Mouse (Mus musculus) brain, embryonic 14.5 days (tissue): ENCODE measurements around the gene Pibf1. TPM values are rescaled to one million over a fixed set of nuclear protein-coding genes. Genes with fewer than 3 reads are reported as not detected.

Source experiments
- DNase-seq: peaks from one replicate; pipeline ENCODE4 v3.0.0-alpha.2; 2011; ENCODE audit warnings: low read depth
- CTCF ChIP-seq: fragments of 200-500 bp; IDR thresholded peaks from 2 replicates; pipeline ENCODE4 v1.5.1; 2012; ENCODE audit warnings: inconsistent platforms, mild to moderate bottlenecking, moderate library complexity, borderline replicate concordance; ENCODE audit not compliant: insufficient read depth, insufficient read length; ENCODE audit errors: extremely low read depth
- POLR2A ChIP-seq: fragments of 200-500 bp; IDR thresholded peaks from 2 replicates; pipeline ENCODE4 v1.6.1; 2012; ENCODE audit warnings: mild to moderate bottlenecking, inconsistent platforms, borderline replicate concordance; ENCODE audit not compliant: poor library complexity, insufficient read depth, insufficient read length, severe bottlenecking; ENCODE audit errors: extremely low read depth
- polyA plus RNA-seq: library from polyadenylated mRNA; depleted of rRNA; stranded (reverse); fragments of >200 nt; gene quantifications from 2 replicates; pipeline ENCODE4 v1.2.3, GENCODE M21; 2012

Gene Pibf1
- polyA plus RNA-seq, 1 experiment, result 10.1 TPM

DNA sequence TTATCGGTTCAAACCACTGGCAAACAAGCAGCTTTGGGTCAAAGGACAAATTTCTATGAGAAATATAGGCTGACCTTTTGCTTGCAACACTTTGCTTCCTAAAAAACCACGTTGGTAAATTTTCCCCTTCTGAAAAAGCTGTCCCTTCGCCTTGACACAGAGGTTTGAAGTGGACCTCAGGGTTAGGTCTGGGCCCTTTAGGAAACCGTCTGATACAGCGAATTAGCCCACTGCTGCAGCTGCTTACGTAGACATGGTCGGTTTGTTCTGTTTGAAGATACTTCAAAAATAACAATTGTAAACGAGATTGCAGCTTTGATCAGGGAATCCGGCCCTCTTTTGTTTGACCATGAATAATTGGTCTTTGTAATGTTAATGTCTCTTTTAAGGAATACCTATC is 179.1 kb downstream of the Pibf1 start:
- no peak for TF ChIP-seq POLR2A
- no peak for TF ChIP-seq CTCF
- no peak for DNase-seq

DNA sequence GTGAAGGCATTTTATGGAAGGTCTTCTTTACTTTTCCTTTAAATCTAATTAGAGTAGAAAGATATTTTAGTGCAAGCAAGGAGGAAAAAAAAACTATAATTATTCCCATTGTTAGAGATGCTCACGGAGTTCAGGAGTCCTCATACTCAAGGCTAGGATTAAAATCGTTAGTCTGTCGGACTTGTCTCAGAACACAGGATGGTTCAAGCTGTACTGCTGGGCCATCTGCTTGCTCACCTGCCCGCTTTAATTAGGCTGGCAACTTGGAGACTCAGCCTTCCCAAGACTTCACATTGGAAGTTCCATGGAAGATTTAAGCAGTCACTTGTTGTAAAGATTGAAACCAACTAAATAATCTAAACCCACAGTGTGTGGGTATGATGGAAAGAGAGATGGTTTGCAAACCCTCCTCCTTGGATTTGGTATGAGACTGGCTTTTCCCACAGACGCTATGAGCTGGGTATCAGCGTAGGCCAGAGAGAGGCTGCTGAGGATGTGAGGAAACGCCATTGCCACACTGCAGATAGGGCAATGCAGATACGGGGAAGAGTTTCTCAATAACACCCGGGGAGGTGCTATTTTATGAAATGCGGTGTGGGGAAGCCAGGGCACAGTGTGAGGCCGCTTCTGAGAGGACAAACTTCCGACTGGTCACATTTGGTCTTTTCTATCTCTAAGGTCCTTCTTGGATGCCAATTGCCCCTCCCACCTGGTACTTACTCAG is 179.7 kb downstream of the Pibf1 start:
- TF ChIP-seq CTCF, result no peak
- TF ChIP-seq POLR2A, result no peak
- peak; percentile 35 for DNase-seq

DNA sequence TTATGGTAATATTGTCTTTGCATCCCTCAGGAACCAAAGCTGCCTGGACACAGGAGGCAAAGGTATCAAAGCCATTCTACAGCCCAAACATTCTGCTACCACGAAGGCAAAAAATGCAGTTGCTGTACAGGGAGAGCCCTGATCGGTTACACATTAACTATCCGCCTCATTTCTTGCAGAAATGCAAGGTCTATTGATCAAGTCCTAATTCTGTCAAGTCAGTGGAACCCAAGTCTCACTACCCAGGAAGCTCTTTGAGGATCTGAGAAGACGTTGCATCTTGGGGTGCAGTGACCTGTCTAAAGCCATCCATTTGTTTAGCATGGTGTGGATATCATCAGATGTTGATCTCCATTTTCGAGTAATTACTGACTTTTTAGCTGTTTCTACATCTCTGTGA is 181.2 kb downstream of the Pibf1 start:
- no peak for DNase-seq
- TF ChIP-seq POLR2A, result no peak
- no peak for TF ChIP-seq CTCF

DNA sequence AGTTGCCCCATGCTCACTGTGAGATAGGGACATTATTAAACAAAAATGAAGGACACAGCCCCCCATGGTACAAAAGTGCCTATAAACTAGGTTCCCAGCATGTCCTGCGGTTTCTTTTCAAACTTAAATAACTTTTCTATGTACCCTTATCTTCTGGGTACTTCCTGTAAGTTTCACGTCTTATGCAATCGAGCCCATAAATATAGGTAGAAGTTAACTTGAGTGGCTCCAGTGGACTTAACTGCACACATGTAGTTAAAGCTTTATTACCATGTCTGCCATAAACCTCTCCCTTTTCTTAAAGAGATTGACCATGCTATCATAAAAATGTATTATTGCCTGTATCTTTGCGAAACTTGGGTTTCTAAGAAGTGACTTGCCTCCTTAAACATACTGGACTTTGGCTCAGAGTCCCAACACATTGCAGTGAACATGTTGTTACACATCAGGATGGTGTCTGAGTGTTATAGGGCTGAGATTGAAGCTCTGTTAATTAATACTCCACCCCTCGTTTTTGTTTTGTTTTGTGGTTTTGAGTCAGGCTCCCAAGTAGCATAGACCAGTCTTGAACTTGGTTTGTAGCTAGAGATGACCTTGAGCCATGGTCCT is 181.7 kb downstream of the Pibf1 start:
- TF ChIP-seq POLR2A, result no peak
- TF ChIP-seq CTCF, result no peak
- no peak for DNase-seq

DNA sequence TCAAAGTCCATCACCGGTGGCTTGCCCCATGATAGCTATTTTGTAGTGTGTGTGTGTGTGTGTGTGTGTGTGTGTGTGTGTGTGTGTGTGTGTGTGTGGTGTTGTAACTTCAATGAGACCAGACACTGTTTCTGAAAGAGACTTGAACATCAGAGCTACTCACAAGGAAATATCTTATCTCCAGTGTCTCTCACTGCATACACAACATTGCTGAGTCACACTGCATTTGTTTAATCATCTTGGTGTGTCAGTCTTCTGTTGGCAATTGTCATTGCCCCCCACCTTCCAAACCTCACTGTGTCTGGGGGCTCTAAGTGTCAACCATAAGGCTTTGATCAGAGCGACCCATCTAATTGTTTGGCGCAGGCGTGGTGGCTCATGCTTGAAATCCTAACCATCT is 186.3 kb downstream of the Pibf1 start:
- no peak for TF ChIP-seq CTCF
- TF ChIP-seq POLR2A, result no peak
- DNase-seq, result no peak

DNA sequence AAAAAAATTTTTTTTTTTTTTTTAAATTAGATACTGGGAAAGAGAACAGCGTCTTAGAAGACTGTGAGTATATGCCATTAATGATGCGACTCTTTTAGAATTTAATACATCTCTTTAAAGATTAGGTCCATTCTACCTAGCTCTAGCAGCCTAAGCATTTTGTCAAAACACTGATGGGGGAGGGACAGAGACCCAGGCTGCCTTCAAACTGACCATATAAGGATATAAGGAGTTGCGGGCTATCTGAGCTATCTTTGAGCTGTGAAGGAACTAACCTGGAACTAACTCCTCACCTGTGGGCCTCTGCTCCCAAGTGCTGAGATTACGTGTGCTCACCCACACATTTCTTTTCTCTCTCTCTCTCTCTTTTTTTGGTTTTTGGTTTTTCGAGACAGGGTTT is 193.0 kb downstream of the Pibf1 start:
- TF ChIP-seq CTCF (no peak), POLR2A (no peak)
- no peak for DNase-seq

DNA sequence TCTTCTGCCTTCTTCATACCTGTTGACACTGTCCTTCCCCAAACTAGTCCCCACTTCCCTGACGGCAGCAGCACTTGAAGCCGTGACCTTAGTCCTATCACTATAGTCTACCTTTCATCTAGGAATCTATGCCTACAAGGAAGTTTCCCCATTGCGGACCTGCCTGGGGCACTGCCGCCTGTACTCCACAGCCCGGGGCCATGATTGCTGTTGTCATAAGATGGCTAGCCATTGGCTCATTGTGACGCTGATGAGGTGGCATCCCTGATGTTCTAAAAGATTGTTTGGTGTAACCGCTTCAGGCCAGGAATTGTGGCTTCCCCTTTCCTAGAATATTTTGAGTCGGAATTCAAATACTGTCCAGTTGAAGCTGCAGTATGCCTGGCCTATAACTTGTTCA is 195.2 kb downstream of the Pibf1 start:
- DNase-seq, result no peak
- no peak for TF ChIP-seq POLR2A
- no peak for TF ChIP-seq CTCF

DNA sequence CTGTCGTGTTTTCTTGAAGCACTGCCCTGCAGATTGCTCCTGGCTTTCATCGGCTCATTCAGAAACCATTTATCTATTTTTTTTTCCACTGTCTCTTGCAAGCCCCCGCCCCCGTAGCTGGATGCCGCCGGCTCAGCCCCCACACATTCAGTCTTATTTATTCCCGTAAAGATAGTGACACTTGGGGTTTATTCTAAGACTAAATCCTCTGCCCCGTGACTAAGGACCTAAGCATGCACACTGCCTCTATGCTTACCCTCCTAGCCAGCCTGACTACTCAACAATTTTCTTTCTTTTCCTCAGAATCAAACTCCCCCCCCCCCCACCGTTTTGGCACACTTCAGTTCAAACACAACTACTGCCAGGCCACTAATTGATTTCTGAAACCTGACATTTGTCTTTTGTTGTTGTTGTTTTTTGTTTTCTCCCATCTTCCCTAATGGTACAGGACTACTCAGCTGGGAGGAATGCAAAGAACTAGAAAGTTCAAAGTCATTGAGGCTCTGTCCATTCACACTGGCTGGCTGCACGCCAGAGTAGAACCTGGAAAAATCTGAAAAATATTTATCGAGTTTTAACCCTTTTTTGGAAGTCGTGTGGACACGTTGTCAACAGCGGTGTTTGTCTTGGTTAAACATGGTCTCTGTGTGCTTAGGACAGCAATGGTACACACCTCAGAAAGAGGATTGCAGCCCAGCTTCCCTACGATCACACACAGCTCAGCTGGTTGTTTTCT is 196.6 kb downstream of the Pibf1 start:
- no peak for TF ChIP-seq POLR2A
- DNase-seq, result peak; percentile 40

DNA sequence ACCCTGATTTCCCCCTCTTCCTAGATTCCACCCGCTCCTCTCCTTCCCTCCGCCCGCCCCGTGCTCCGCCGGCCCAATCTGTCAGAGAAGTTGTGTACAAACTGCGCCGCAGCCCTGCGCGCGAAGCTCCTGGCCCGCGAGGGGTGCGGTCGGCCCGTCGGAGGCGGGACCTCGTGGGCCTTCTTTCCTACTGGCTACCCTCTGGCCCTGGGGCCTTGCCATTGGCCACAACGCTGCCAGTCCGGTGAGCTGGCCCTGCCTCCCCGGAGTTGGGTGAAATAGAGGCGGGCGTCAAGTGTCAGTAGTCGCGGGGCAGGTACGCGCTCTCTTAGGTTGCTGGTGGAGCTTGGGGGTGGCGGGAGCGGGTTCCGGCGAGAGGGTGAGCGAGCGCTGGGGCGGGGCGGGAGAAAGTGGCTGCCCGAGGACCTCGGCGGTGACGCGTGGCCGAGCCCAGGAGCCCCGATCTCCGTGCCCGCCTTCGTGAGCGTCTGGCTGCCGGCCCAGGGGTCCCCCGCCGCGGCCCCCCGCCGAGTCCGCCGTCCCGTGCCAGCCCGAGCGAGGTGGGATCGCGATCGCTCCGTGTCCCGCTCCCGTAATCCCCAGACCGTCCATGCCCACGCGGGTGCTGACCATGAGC is 199.3 kb downstream of the Pibf1 start, which contains the start of gene Klf5:
Klf5 (plus strand) TSS at position 307 of the 637 bp plus-strand sequence.
- peak; percentile 97 for DNase-seq
- no peak for TF ChIP-seq CTCF
- TF ChIP-seq POLR2A, result no peak

DNA sequence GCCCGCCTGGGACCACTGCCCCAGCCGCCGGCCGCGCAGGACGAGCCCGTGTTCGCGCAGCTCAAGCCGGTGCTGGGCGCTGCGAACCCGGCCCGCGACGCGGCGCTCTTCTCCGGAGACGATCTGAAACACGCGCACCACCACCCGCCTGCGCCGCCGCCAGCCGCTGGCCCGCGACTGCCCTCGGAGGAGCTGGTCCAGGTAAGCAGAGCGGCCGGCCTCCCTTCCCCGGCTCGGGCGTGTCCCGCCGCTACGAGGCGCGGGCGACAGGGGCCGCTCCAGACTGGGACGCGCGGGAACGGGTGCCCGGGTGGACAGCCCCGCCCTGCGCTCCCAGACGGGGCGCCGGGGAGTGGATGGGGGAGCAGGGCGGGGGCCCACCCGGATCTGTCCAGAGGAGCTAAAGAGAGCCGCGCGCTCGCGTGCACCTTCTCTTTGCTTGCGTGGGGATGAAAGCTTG is 199.8 kb downstream of the Pibf1 start:
- peak; percentile 78 for DNase-seq
- no peak for TF ChIP-seq POLR2A
- 0 out of 2 replicates have a peak, but pooled peaks have one; percentile 7 for TF ChIP-seq CTCF

DNA sequence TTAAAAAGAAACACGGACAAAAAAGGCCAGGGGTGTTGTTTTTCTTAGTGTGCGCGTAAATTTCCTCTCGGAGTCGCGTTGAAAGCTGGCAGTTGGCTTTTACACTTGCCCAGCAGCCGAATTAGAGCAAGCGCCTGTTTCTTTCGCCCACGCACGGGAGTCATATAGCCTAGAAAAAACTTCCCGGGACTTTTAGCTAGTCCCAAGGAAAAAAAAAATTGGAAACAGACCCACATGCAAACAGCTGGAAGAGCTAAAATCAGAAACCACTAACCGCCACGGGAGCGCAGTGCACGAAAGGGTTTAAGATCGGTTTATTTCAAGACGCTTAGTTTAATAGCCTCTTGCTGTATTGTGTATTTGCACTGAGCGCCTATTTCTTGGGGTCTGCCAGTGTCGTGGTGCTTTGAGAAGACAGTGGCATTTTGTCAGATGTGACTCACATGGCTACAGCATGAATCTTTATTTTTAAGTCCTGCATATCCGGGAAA is 200.5 kb downstream of the Pibf1 start:
- TF ChIP-seq CTCF (no peak), POLR2A (no peak)
- peak; percentile 59 for DNase-seq
